8 mouse cellular contexts compared by ENCODE assay signal in genomic region chr17:70872094-70872929, GRCm38 (mm10). TPM values are rescaled to one million over a fixed set of nuclear protein-coding genes. Genes with fewer than 3 reads are reported as not detected.
DNase-seq lines count a peak whose midpoint lies in the region; ATAC-seq and TF ChIP-seq lines count a peak whose summit lies in the region.

No protein-coding gene starts in this region.

- peak; percentile 30 for DNase-seq in kidney, postnatal 10 days
- DNase-seq in kidney, postnatal 25 days: no peak
- peak; percentile 93 for DNase-seq in brain, embryonic 14.5 days (ENCODE audit: low read depth)
- peak; percentile 80 for DNase-seq in hindbrain, embryonic 10.5 days (ENCODE audit: low spot score)
- DNase-seq in B cell, adult 2 months: no peak
- no peak for DNase-seq in adrenal gland, postnatal 4 days (ENCODE audit: low spot score in 2 of 2)
- DNase-seq in thymus, postnatal 0 days (ENCODE audit: low spot score): no peak

- H3K4me2 ChIP-seq in midbrain, embryonic 13.5 days (replicated peaks): peak overlapping the region; percentile 63

- H3K36me3 ChIP-seq in hindbrain, embryonic 10.5 days: no peaks in the 10 kb centered on the region
- H3K36me3 ChIP-seq in midbrain, embryonic 13.5 days: no peaks in the 10 kb centered on the region

- no peaks in the 10 kb centered on the region for H3K27me3 ChIP-seq in hindbrain, embryonic 10.5 days (ENCODE audit: insufficient read depth, poor library complexity, severe bottlenecking)
- 0 out of 2 replicates have a peak, but pooled peaks cover 4% of the 10 kb centered on the region for H3K27me3 ChIP-seq in midbrain, embryonic 13.5 days

- TF ChIP-seq POLR2A in brain, embryonic 14.5 days (IDR thresholded peaks at IDR 0.05; ENCODE audit: borderline replicate concordance, extremely low read depth, insufficient read depth, insufficient read length, poor library complexity, severe bottlenecking): no peak

- 8% methylated on average over 14 of the region's 14 CpGs for WGBS in hindbrain, embryonic 10.5 days
- 2% methylated on average over 14 of the region's 14 CpGs for WGBS in midbrain, embryonic 13.5 days

- no peaks in the 10 kb centered on the region; the same call in 1 of the 2 replicates for H3K9me3 ChIP-seq in hindbrain, embryonic 10.5 days
- H3K9me3 ChIP-seq in midbrain, embryonic 13.5 days: no peaks in the 10 kb centered on the region

- ATAC-seq in midbrain, embryonic 13.5 days: peak; percentile 93

- peaks cover 24% of the 10 kb centered on the region for H3K4me1 ChIP-seq in hindbrain, embryonic 10.5 days (replicated peaks)
- H3K4me1 ChIP-seq in midbrain, embryonic 13.5 days (replicated peaks): peaks cover 21% of the 10 kb centered on the region

- peak overlapping the region; percentile 87 for H3K27ac ChIP-seq in hindbrain, embryonic 10.5 days
- peak overlapping the region; percentile 80 for H3K27ac ChIP-seq in midbrain, embryonic 13.5 days

- no peak for TF ChIP-seq CTCF in brain, embryonic 14.5 days (IDR thresholded peaks at IDR 0.05; ENCODE audit: borderline replicate concordance, extremely low read depth, insufficient read depth, insufficient read length)

- H3K9ac ChIP-seq in midbrain, embryonic 13.5 days (replicated peaks): peak overlapping the region; percentile 48; the same call in 1 of the 2 replicates

- peak overlapping the region; percentile 42 for H3K4me3 ChIP-seq in hindbrain, embryonic 10.5 days
- peak overlapping the region; percentile 29; the same call in 1 of the 2 replicates for H3K4me3 ChIP-seq in midbrain, embryonic 13.5 days (replicated peaks)

RNA-seq across cellular contexts. Expression of gene Tgif1, which starts 19.0 kb away (rescaled TPM):
- 17.2 and 19.2 TPM in 2 replicates for polyA plus RNA-seq in brain, embryonic 14.5 days (2012; rRNA removed)
- 68.9 and 83.0 TPM in 2 replicates for polyA plus RNA-seq in hindbrain, embryonic 10.5 days (2016; fragmentation: Nextera tagmentation; extraction: Ambion mirVana)
- polyA plus RNA-seq in midbrain, embryonic 13.5 days (2015; fragmentation: Nextera tagmentation; extraction: Ambion mirVana): 25.0 and 29.6 TPM in 2 replicates
- total RNA-seq in adrenal gland, postnatal 4 days (2021): 10 to 100 TPM; 79.0 to 81.1 TPM
- 36.4 and 37.8 TPM in 2 replicates for polyA plus RNA-seq in thymus, postnatal 0 days (2015; fragmentation: Nextera tagmentation; extraction: Ambion mirVana)

Comparison
In these comparisons a context has a peak if more than half of its experiments do, and no peak if none do; other contexts are left out.
1. DNase-seq: peak in kidney, postnatal 10 days (single experiment), brain, embryonic 14.5 days (single experiment) and hindbrain, embryonic 10.5 days (single experiment); none in kidney, postnatal 25 days (0 of 2), B cell, adult 2 months (0 of 2), adrenal gland, postnatal 4 days (0 of 2) and thymus, postnatal 0 days (single experiment).